Mouse (Mus musculus) frontal cortex, postnatal 14 days (tissue): ENCODE measurements around the gene Rgl3.

Experiments used
- DNase-seq, 2 experiments: peaks; one replicate each; pipeline ENCODE4 v3.0.0; 2022; ENCODE audit warnings: low spot score in 2 of 2

Gene Rgl3

GRCm38 (mm10) chr9:21983911-21984310 lies 5.3 kb downstream of the Rgl3 start:
- DNase-seq = no peak

GRCm38 (mm10) chr9:21978398-21979128 lies 10.7 kb downstream of the Rgl3 start:
- no peak for DNase-seq

- DNase-seq = no peak
Measured at GRCm38 (mm10) chr9:21977972-21978371, 11.3 kb downstream of the Rgl3 start.

- no peak for DNase-seq
Measured at GRCm38 (mm10) chr9:21977331-21977730, 11.9 kb downstream of the Rgl3 start.

- DNase-seq = no peak
Measured at GRCm38 (mm10) chr9:21976626-21977175, 12.5 kb downstream of the Rgl3 start.

GRCm38 (mm10) chr9:21969304-21969703 lies 19.9 kb downstream of the Rgl3 start:
- DNase-seq = no peak

- DNase-seq = no peak
Measured at GRCm38 (mm10) chr9:21968883-21969282, 20.4 kb downstream of the Rgl3 start.

- no peak for DNase-seq
Measured at GRCm38 (mm10) chr9:21963417-21963816, 25.8 kb downstream of the Rgl3 start, which contains the start of gene Epor. Epor (minus strand) TSS chr9:21963506.

GRCm38 (mm10) chr9:21962416-21963059 lies 26.7 kb downstream of the Rgl3 start:
- DNase-seq = peak; percentile 56 to 62

- DNase-seq = no peak
Measured at GRCm38 (mm10) chr9:21962010-21962409, 27.2 kb downstream of the Rgl3 start.

GRCm38 (mm10) chr9:21961366-21961980 lies 27.8 kb downstream of the Rgl3 start:
- DNase-seq = no peak

GRCm38 (mm10) chr9:21960558-21961208 lies 28.6 kb downstream of the Rgl3 start:
- no peak for DNase-seq

GRCm38 (mm10) chr9:21960135-21960534 lies 29.1 kb downstream of the Rgl3 start:
- no peak for DNase-seq

- no peak for DNase-seq
Measured at GRCm38 (mm10) chr9:21959244-21959643, 30.0 kb downstream of the Rgl3 start.

- DNase-seq = no peak
Measured at GRCm38 (mm10) chr9:21958372-21958771, 30.9 kb downstream of the Rgl3 start.

GRCm38 (mm10) chr9:21955570-21956281 lies 33.5 kb downstream of the Rgl3 start, which contains the start of gene Swsap1:
Swsap1 (plus strand) TSS chr9:21955755.
- DNase-seq = peak; percentile 99 to 100

GRCm38 (mm10) chr9:21955225-21955569 lies 34.0 kb downstream of the Rgl3 start:
- DNase-seq = peak in 1 of 2 experiments; percentile 67

GRCm38 (mm10) chr9:21954635-21955034 lies 34.6 kb downstream of the Rgl3 start:
- DNase-seq = no peak

- peak; percentile 57 to 73 for DNase-seq
Measured at GRCm38 (mm10) chr9:21953600-21953999, 35.6 kb downstream of the Rgl3 start.

- no peak for DNase-seq
Measured at GRCm38 (mm10) chr9:21951977-21952376, 37.3 kb downstream of the Rgl3 start.

GRCm38 (mm10) chr9:21950322-21950721 lies 38.9 kb downstream of the Rgl3 start:
- DNase-seq = no peak
